Mouse (Mus musculus) neural tube, embryonic 12.5 days (tissue): ENCODE results near the gene Pde6d. TPM values are rescaled to one million over a fixed set of nuclear protein-coding genes. Genes with fewer than 3 reads are reported as not detected.
A peak's percentile ranks its signal among the peaks of the same experiment; 100 is the strongest.
"Not testable (repeated sequence)": the region's sequence is repeated elsewhere in the genome, so short reads cannot be mapped to it uniquely, and the experiment has no call there.

Source experiments
- ATAC-seq: fragments of 200-750 bp; cut with Nextera tagmentation; 2 replicates; pipeline ENCODE4 v1.8.0; 2017; ENCODE audit warnings: low read depth, mild to moderate bottlenecking, moderate TSS enrichment, moderate library complexity; ENCODE audit not compliant: low FRiP score
- H3K27ac ChIP-seq: fragments of 300-500 bp; sonication (generic); 2 replicates; pipeline ENCODE4 v1.5.1; 2016
- H3K27me3 ChIP-seq: fragments of 300-500 bp; sonication (generic); replicated peaks from 2 replicates; pipeline ENCODE4 v1.6.1; 2016; ENCODE audit warnings: mild to moderate bottlenecking
- H3K36me3 ChIP-seq: fragments of 300-500 bp; sonication (generic); 2 replicates; pipeline ENCODE4 v1.6.1; 2016; ENCODE audit warnings: mild to moderate bottlenecking
- H3K4me1 ChIP-seq: fragments of 300-500 bp; sonication (generic); 2 replicates; pipeline ENCODE4 v1.6.1; 2016
- H3K4me2 ChIP-seq: fragments of 300-500 bp; sonication (generic); replicated peaks from 2 replicates; pipeline ENCODE4 v1.6.1; 2016; ENCODE audit warnings: mild to moderate bottlenecking
- H3K4me3 ChIP-seq: fragments of 300-500 bp; sonication (generic); 2 replicates; pipeline ENCODE4 v1.5.1; 2016
- H3K9ac ChIP-seq: fragments of 300-500 bp; sonication (generic); 2 replicates; pipeline ENCODE4 v1.6.1; 2016; ENCODE audit warnings: mild to moderate bottlenecking
- H3K9me3 ChIP-seq: fragments of 300-500 bp; sonication (generic); 2 replicates; pipeline ENCODE4 v1.6.1; 2016; ENCODE audit warnings: mild to moderate bottlenecking
- WGBS: fragments of 180-500 bp; shearing (Covaris S2); methylation state at CpG from one replicate; pipeline ENCODE4 v1.1.7; 2016; 5-methylcytosine and 5-hydroxymethylcytosine counted together
- polyA plus RNA-seq: library from polyadenylated mRNA; unstranded; fragments of >200 nt; fragmentation: Nextera tagmentation; extraction: Ambion mirVana; gene quantifications from 2 replicates; pipeline ENCODE4 v1.2.1, GENCODE M21; 2016

Gene Pde6d
- polyA plus RNA-seq, 1 experiment from 2014 or later = 98.8 TPM

GRCm38 (mm10) chr1:86557872-86558271, 24.6 kb downstream of the Pde6d start:
- H3K4me2 ChIP-seq = no peak overlapping the region
- no peak for ATAC-seq
- H3K9ac ChIP-seq = no peak overlapping the region
- no peaks in the 10 kb centered on the region for H3K27me3 ChIP-seq
- H3K36me3 ChIP-seq = peaks cover 10% of the 10 kb centered on the region
- no peaks in the 10 kb centered on the region for H3K4me1 ChIP-seq
- WGBS = 84% methylated on average over 7 of the region's 7 CpGs
- no peak overlapping the region for H3K27ac ChIP-seq
- no peak overlapping the region for H3K4me3 ChIP-seq
- no peaks in the 10 kb centered on the region for H3K9me3 ChIP-seq

- Histone ChIP-seq H3K9ac (no peak overlapping the region), H3K27ac (no peak overlapping the region), H3K36me3 (peaks cover 10% of the 10 kb centered on the region), H3K4me3 (no peak overlapping the region), H3K27me3 (no peaks in the 10 kb centered on the region), H3K4me2 (no peak overlapping the region), H3K4me1 (no peaks in the 10 kb centered on the region), H3K9me3 (no peaks in the 10 kb centered on the region)
- 86% methylated on average over 3 of the region's 3 CpGs for WGBS
- ATAC-seq = no peak
Measured at GRCm38 (mm10) chr1:86555665-86556064, 26.8 kb downstream of the Pde6d start.

GRCm38 (mm10) chr1:86551877-86552276, 30.6 kb downstream of the Pde6d start:
- H3K4me3 ChIP-seq = no peak overlapping the region
- H3K4me1 ChIP-seq = no peaks in the 10 kb centered on the region
- no peaks in the 10 kb centered on the region for H3K9me3 ChIP-seq
- ATAC-seq = no peak
- H3K9ac ChIP-seq = no peak overlapping the region
- no peak overlapping the region for H3K4me2 ChIP-seq
- H3K36me3 ChIP-seq = peaks cover 4% of the 10 kb centered on the region
- WGBS = 75% methylated on average over 2 of the region's 2 CpGs
- no peaks in the 10 kb centered on the region for H3K27me3 ChIP-seq
- no peak overlapping the region for H3K27ac ChIP-seq

GRCm38 (mm10) chr1:86551299-86551698, 31.1 kb downstream of the Pde6d start:
- WGBS = 92% methylated on average over 4 of the region's 4 CpGs
- no peak overlapping the region for H3K4me2 ChIP-seq
- H3K27ac ChIP-seq = no peak overlapping the region
- no peak for ATAC-seq
- no peak overlapping the region for H3K9ac ChIP-seq
- no peaks in the 10 kb centered on the region for H3K4me1 ChIP-seq
- peaks cover 6% of the 10 kb centered on the region; the same call in 1 of the 2 replicates for H3K36me3 ChIP-seq
- no peak overlapping the region for H3K4me3 ChIP-seq
- no peaks in the 10 kb centered on the region for H3K9me3 ChIP-seq
- H3K27me3 ChIP-seq = no peaks in the 10 kb centered on the region

GRCm38 (mm10) chr1:86546797-86547196, 35.6 kb downstream of the Pde6d start:
- H3K9me3 ChIP-seq = no peaks in the 10 kb centered on the region
- H3K27ac ChIP-seq = no peak overlapping the region
- H3K36me3 ChIP-seq = peaks cover 47% of the 10 kb centered on the region
- H3K4me2 ChIP-seq = no peak overlapping the region
- H3K4me3 ChIP-seq = no peak overlapping the region
- no peaks in the 10 kb centered on the region for H3K27me3 ChIP-seq
- WGBS = 59% methylated on average over 3 of the region's 3 CpGs
- no peak for ATAC-seq
- H3K9ac ChIP-seq = no peak overlapping the region
- H3K4me1 ChIP-seq = no peaks in the 10 kb centered on the region

- ATAC-seq = no peak
- 99% methylated on average over 2 of the region's 2 CpGs for WGBS
- H3K9ac ChIP-seq = no peak overlapping the region
- H3K27ac ChIP-seq = no peak overlapping the region
- peaks cover 51% of the 10 kb centered on the region for H3K36me3 ChIP-seq
- H3K9me3 ChIP-seq = no peaks in the 10 kb centered on the region
- no peaks in the 10 kb centered on the region for H3K27me3 ChIP-seq
- H3K4me3 ChIP-seq = no peak overlapping the region
- H3K4me2 ChIP-seq = no peak overlapping the region
- H3K4me1 ChIP-seq = no peaks in the 10 kb centered on the region
Measured at GRCm38 (mm10) chr1:86542584-86542983, 39.8 kb downstream of the Pde6d start.

- peaks cover 31% of the 10 kb centered on the region for H3K36me3 ChIP-seq
- not testable (repeated sequence) for H3K27me3 ChIP-seq, H3K4me2 ChIP-seq, ATAC-seq, H3K9ac ChIP-seq, H3K4me3 ChIP-seq, H3K9me3 ChIP-seq, H3K4me1 ChIP-seq, H3K27ac ChIP-seq
- 91% methylated on average over 12 of the region's 12 CpGs for whole genome bisulfite sequencing
Measured at GRCm38 (mm10) chr1:86539583-86539982, 42.8 kb downstream of the Pde6d start.

GRCm38 (mm10) chr1:86538383-86538782, 44.0 kb downstream of the Pde6d start:
- 79% methylated on average over 3 of the region's 3 CpGs for WGBS
- H3K9ac ChIP-seq = no peak overlapping the region
- ATAC-seq = no peak
- no peaks in the 10 kb centered on the region for H3K27me3 ChIP-seq
- H3K9me3 ChIP-seq = no peaks in the 10 kb centered on the region
- H3K4me3 ChIP-seq = no peak overlapping the region
- no peak overlapping the region for H3K4me2 ChIP-seq
- peaks cover 23% of the 10 kb centered on the region for H3K36me3 ChIP-seq
- no peak overlapping the region for H3K27ac ChIP-seq
- H3K4me1 ChIP-seq = no peaks in the 10 kb centered on the region

GRCm38 (mm10) chr1:86533411-86534130, 48.9 kb downstream of the Pde6d start:
- peaks cover 28% of the 10 kb centered on the region for H3K36me3 ChIP-seq
- H3K9ac ChIP-seq = no peak overlapping the region
- H3K9me3 ChIP-seq = no peaks in the 10 kb centered on the region
- no peak overlapping the region for H3K4me3 ChIP-seq
- no peak for ATAC-seq
- peaks cover 34% of the 10 kb centered on the region for H3K4me1 ChIP-seq
- no peak overlapping the region for H3K27ac ChIP-seq
- no peak overlapping the region for H3K4me2 ChIP-seq
- no peaks in the 10 kb centered on the region for H3K27me3 ChIP-seq
- WGBS = 86% methylated on average over 6 of the region's 6 CpGs

GRCm38 (mm10) chr1:86532362-86533051, 49.9 kb downstream of the Pde6d start:
- Histone ChIP-seq H3K4me1 (peaks cover 35% of the 10 kb centered on the region), H3K27ac (0 out of 2 replicates have a peak overlapping the region, but pooled peaks have one; percentile 12), H3K4me3 (no peak overlapping the region), H3K27me3 (no peaks in the 10 kb centered on the region), H3K36me3 (peaks cover 32% of the 10 kb centered on the region), H3K4me2 (peak overlapping the region; percentile 43), H3K9me3 (no peaks in the 10 kb centered on the region), H3K9ac (no peak overlapping the region)
- WGBS = 25% methylated on average over 11 of the region's 11 CpGs
- peak; percentile 49 for ATAC-seq

GRCm38 (mm10) chr1:86531547-86532321, 50.7 kb downstream of the Pde6d start:
- peak overlapping the region; percentile 12; the same call in 1 of the 2 replicates for H3K27ac ChIP-seq
- no peaks in the 10 kb centered on the region for H3K9me3 ChIP-seq
- no peak overlapping the region; the same call in 1 of the 2 replicates for H3K9ac ChIP-seq
- H3K36me3 ChIP-seq = peaks cover 32% of the 10 kb centered on the region
- peaks cover 35% of the 10 kb centered on the region for H3K4me1 ChIP-seq
- H3K4me3 ChIP-seq = no peak overlapping the region
- peak; percentile 38 for ATAC-seq
- H3K27me3 ChIP-seq = no peaks in the 10 kb centered on the region
- WGBS = 6% methylated on average over 13 of the region's 13 CpGs
- peak overlapping the region; percentile 43 for H3K4me2 ChIP-seq

GRCm38 (mm10) chr1:86530871-86531546, 51.4 kb downstream of the Pde6d start:
- Histone ChIP-seq H3K9ac (peak overlapping the region; percentile 3; the same call in 1 of the 2 replicates), H3K27ac (no peak overlapping the region)
- WGBS = 16% methylated on average over 4 of the region's 4 CpGs

More at GRCm38 (mm10) chr1:86530871-86531546, 51.4 kb downstream of the Pde6d start:
- no peak for ATAC-seq
- Histone ChIP-seq H3K36me3 (peaks cover 32% of the 10 kb centered on the region), H3K4me1 (peaks cover 35% of the 10 kb centered on the region), H3K27me3 (no peaks in the 10 kb centered on the region), H3K9me3 (no peaks in the 10 kb centered on the region), H3K4me2 (peak overlapping the region; percentile 43), H3K4me3 (no peak overlapping the region)
